Mouse (Mus musculus) G1E (cell line): ENCODE data around the gene Gemin8. TPM values are rescaled to one million over a fixed set of nuclear protein-coding genes. Genes with fewer than 3 reads are reported as not detected.

Source experiments
- ATAC-seq: 2 replicates; pipeline ENCODE4 v1.8.0; 2016; ENCODE audit warnings: mild to moderate bottlenecking; ENCODE audit not compliant: insufficient number of reproducible peaks, poor library complexity, low FRiP score, severe bottlenecking; ENCODE audit errors: extremely low read depth
- DNase-seq: peaks from one replicate; pipeline ENCODE4 v3.0.0; 2012; ENCODE audit warnings: low spot score
- H3K27me3 ChIP-seq: 2 replicates; pipeline ENCODE4 v1.6.1; 2012; ENCODE audit warnings: mild to moderate bottlenecking, low read length, inconsistent platforms; ENCODE audit not compliant: insufficient read depth
- H3K36me3 ChIP-seq: replicated peaks from 2 replicates; pipeline ENCODE3; 2012; ENCODE audit warnings: mild to moderate bottlenecking, inconsistent platforms
- H3K4me1 ChIP-seq: 2 replicates; pipeline ENCODE4 v1.6.1; 2012; ENCODE audit warnings: low read depth, low read length, inconsistent platforms, mixed read lengths; ENCODE audit not compliant: insufficient read depth
- H3K4me3 ChIP-seq: 2 replicates; pipeline ENCODE4 v1.5.1; 2012; ENCODE audit warnings: low read depth, mild to moderate bottlenecking, inconsistent platforms, low read length, moderate library complexity, mixed read lengths
- H3K9me3 ChIP-seq: replicated peaks from 2 replicates; pipeline ENCODE4 v1.6.1; 2012; ENCODE audit warnings: inconsistent platforms
- CTCF ChIP-seq: IDR thresholded peaks from 2 replicates; pipeline ENCODE4 v1.5.1; 2012; ENCODE audit warnings: low read depth, low read length, inconsistent platforms, mixed read lengths
- GATA1 ChIP-seq: IDR thresholded peaks from 2 replicates; pipeline ENCODE4 v1.6.1; 2012; ENCODE audit warnings: borderline replicate concordance, low read length, inconsistent platforms, mixed read lengths
- GATA2 ChIP-seq: IDR thresholded peaks from 2 replicates; pipeline ENCODE4 v1.6.1; 2012; ENCODE audit warnings: low read depth, low read length, inconsistent platforms, borderline replicate concordance
- POLR2AphosphoS5 ChIP-seq: IDR thresholded peaks from 2 replicates; pipeline ENCODE4 v1.6.1; 2012; ENCODE audit warnings: low read depth, low read length, inconsistent platforms; ENCODE audit not compliant: insufficient replicate concordance
- TAL1 ChIP-seq: conservative IDR thresholded peaks from 2 replicates; pipeline ENCODE4 v1.6.1; 2012; ENCODE audit warnings: low read depth, low read length, inconsistent platforms, mixed read lengths
- polyA plus RNA-seq: library from polyadenylated mRNA; stranded (reverse); fragments of >175 nt; gene quantifications from 2 replicates; pipeline ENCODE4 v1.2.3, GENCODE M21; 2012
- total RNA-seq, 2 experiments: library from RNA; stranded (forward) in 1 of 2; stranded (reverse) in 1 of 2; fragments of 200-1000 nt in 1 of 2; fragments of >200 nt in 1 of 2; fragmentation: Nextera tagmentation in 1 of 2; gene quantifications; 2 replicates each; pipeline ENCODE4 v1.2.3; 2014 to 2017

Gene Gemin8
- total and polyA plus RNA-seq, 3 experiments = 6.8 to 19.9 (median 11.2) TPM

GRCm38 (mm10) chrX:166172041-166172440, 1.8 kb downstream of the Gemin8 start:
- TF ChIP-seq POLR2AphosphoS5 (no peak), CTCF (no peak), TAL1 (no peak), GATA1 (no peak), GATA2 (no peak)
- H3K4me1 ChIP-seq = peaks cover 10% of the 10 kb centered on the region
- H3K4me3 ChIP-seq = no peak overlapping the region
- H3K27me3 ChIP-seq = no peaks in the 10 kb centered on the region
- ATAC-seq = no peak
- DNase-seq = no peak
- peaks cover 6% of the 10 kb centered on the region for H3K36me3 ChIP-seq
- H3K9me3 ChIP-seq = no peaks in the 10 kb centered on the region

- Histone ChIP-seq H3K4me3 (no peak overlapping the region), H3K4me1 (peaks cover 10% of the 10 kb centered on the region), H3K36me3 (peaks cover 10% of the 10 kb centered on the region), H3K9me3 (no peaks in the 10 kb centered on the region), H3K27me3 (no peaks in the 10 kb centered on the region)
- TF ChIP-seq GATA1 (no peak), GATA2 (no peak), CTCF (no peak), TAL1 (no peak), POLR2AphosphoS5 (no peak)
- no peak for ATAC-seq
- no peak for DNase-seq
Measured at GRCm38 (mm10) chrX:166172661-166173060, 2.4 kb downstream of the Gemin8 start.

GRCm38 (mm10) chrX:166173796-166174195, 3.5 kb downstream of the Gemin8 start:
- peaks cover 18% of the 10 kb centered on the region for H3K36me3 ChIP-seq
- no peak for ATAC-seq
- H3K4me3 ChIP-seq = no peak overlapping the region
- H3K4me1 ChIP-seq = peaks cover 7% of the 10 kb centered on the region
- no peaks in the 10 kb centered on the region for H3K9me3 ChIP-seq
- H3K27me3 ChIP-seq = no peaks in the 10 kb centered on the region
- no peak for TF ChIP-seq TAL1
- no peak for TF ChIP-seq GATA1
- TF ChIP-seq POLR2AphosphoS5 = no peak
- TF ChIP-seq CTCF = no peak
- no peak for TF ChIP-seq GATA2
- no peak for DNase-seq

- no peak overlapping the region for H3K4me3 ChIP-seq
- TF ChIP-seq GATA1 (no peak), POLR2AphosphoS5 (no peak), CTCF (no peak), TAL1 (no peak), GATA2 (no peak)
- DNase-seq = no peak
- no peaks in the 10 kb centered on the region for H3K27me3 ChIP-seq
- H3K9me3 ChIP-seq = no peaks in the 10 kb centered on the region
- H3K36me3 ChIP-seq = peaks cover 42% of the 10 kb centered on the region
- peaks cover under 1% of the 10 kb centered on the region; the same call in 1 of the 2 replicates for H3K4me1 ChIP-seq
- no peak for ATAC-seq
Measured at GRCm38 (mm10) chrX:166177929-166178328, 7.7 kb downstream of the Gemin8 start.

- no peak for TF ChIP-seq POLR2AphosphoS5
- no peak for TF ChIP-seq TAL1
- Histone ChIP-seq H3K27me3 (no peaks in the 10 kb centered on the region), H3K36me3 (peaks cover 57% of the 10 kb centered on the region), H3K9me3 (no peaks in the 10 kb centered on the region), H3K4me1 (0 out of 2 replicates have a peak, but pooled peaks cover 2% of the 10 kb centered on the region), H3K4me3 (no peak overlapping the region)
- DNase-seq = no peak
- no peak for ATAC-seq
Measured at GRCm38 (mm10) chrX:166183094-166183493, 12.8 kb downstream of the Gemin8 start.

- H3K4me3 ChIP-seq = no peak overlapping the region
- 0 out of 2 replicates have a peak, but pooled peaks cover 2% of the 10 kb centered on the region for H3K4me1 ChIP-seq
- H3K27me3 ChIP-seq = no peaks in the 10 kb centered on the region
- no peaks in the 10 kb centered on the region for H3K9me3 ChIP-seq
- no peak for TF ChIP-seq GATA2
- no peak for TF ChIP-seq TAL1
- TF ChIP-seq POLR2AphosphoS5 = no peak
- no peak for TF ChIP-seq CTCF
- TF ChIP-seq GATA1 = no peak
- H3K36me3 ChIP-seq = peaks cover 55% of the 10 kb centered on the region
- ATAC-seq = no peak
- no peak for DNase-seq
Measured at GRCm38 (mm10) chrX:166185327-166185913, 15.2 kb downstream of the Gemin8 start.

- Histone ChIP-seq H3K9me3 (no peaks in the 10 kb centered on the region), H3K4me3 (no peak overlapping the region)
- no peak for ATAC-seq
Measured at GRCm38 (mm10) chrX:166187803-166188202, 17.5 kb downstream of the Gemin8 start.

More at GRCm38 (mm10) chrX:166187803-166188202, 17.5 kb downstream of the Gemin8 start:
- TF ChIP-seq CTCF = no peak
- TF ChIP-seq GATA2 = no peak
- TF ChIP-seq POLR2AphosphoS5 = no peak
- no peak for TF ChIP-seq TAL1
- TF ChIP-seq GATA1 = no peak
- Histone ChIP-seq H3K36me3 (peaks cover 47% of the 10 kb centered on the region), H3K27me3 (no peaks in the 10 kb centered on the region), H3K4me1 (0 out of 2 replicates have a peak, but pooled peaks cover 2% of the 10 kb centered on the region)
- DNase-seq = no peak
